Mouse (Mus musculus) T-cell, adult 66 days (primary cell): Measurements from ENCODE around the gene Neu3. TPM values are rescaled to one million over a fixed set of nuclear protein-coding genes. Genes with fewer than 3 reads are reported as not detected.

Experiments used
- total RNA-seq, 2 experiments: library from RNA; stranded (reverse); gene quantifications; 3 replicates in 1 of 2; 4 replicates in 1 of 2; pipeline ENCODE4 v1.2.4; 2023

Gene Neu3
- total RNA-seq = 1 to 10 TPM; 5.5 to 7.6 TPM

GRCm38 (mm10) chr7:99828083-99828570 lies at the start of gene Neu3:
Gene Neu3, minus strand, starts transcription at chr7:99828417.

GRCm38 (mm10) chr7:99863362-99863761 lies 35.1 kb upstream of the Neu3 start, which contains the start of gene Spcs2:
Gene Spcs2, minus strand, starts transcription at chr7:99863462.

GRCm38 (mm10) chr7:99858813-99859585 lies 30.8 kb upstream of the Neu3 start, which contains the start of gene Xrra1:
Gene Xrra1, plus strand, starts transcription at chr7:99859116.

GRCm38 (mm10) chr7:99763207-99763606 lies 65.0 kb downstream of the Neu3 start, which contains the start of gene Olfr521:
Gene Olfr521, plus strand, starts transcription at chr7:99763507.

Other genes starting within 250 kb of the Neu3 start
- 1 to 10 TPM; 3.3 to 4.3 TPM for gene Tpbgl, start 201.3 kb downstream of the Neu3 start, total RNA-seq
- gene Slco2b1, start 117.1 kb downstream of the Neu3 start, total RNA-seq = under 1 TPM; 0.27 to 0.47 TPM
- not detected for gene Olfr520, start 98.1 kb downstream of the Neu3 start, total RNA-seq
- not detected for gene Olfr521, start 64.9 kb downstream of the Neu3 start, total RNA-seq
- not detected for gene Xrra1, start 30.7 kb upstream of the Neu3 start, total RNA-seq
- gene Spcs2, start 35.0 kb upstream of the Neu3 start, total RNA-seq = 100 to 1,000 TPM; 116 to 119 TPM
- 10 to 100 TPM; 32.1 to 32.5 TPM for gene Rnf169, start 152.0 kb upstream of the Neu3 start, total RNA-seq
- not detected for gene Chrdl2, start 177.8 kb upstream of the Neu3 start, total RNA-seq